Mouse (Mus musculus) heart, embryonic 12.5 days (tissue): ENCODE results near the gene Optn. TPM values are rescaled to one million over a fixed set of nuclear protein-coding genes. Genes with fewer than 3 reads are reported as not detected.
"Not testable (repeated sequence)": the region's sequence is repeated elsewhere in the genome, so short reads cannot be mapped to it uniquely, and the experiment has no call there.

Experiments
- ATAC-seq: fragments of 200-750 bp; cut with Nextera tagmentation; 2 replicates; pipeline ENCODE4 v1.8.0; 2017; ENCODE audit warnings: moderate TSS enrichment, moderate library complexity; ENCODE audit not compliant: insufficient number of reproducible peaks, low FRiP score
- H3K27ac ChIP-seq: fragments of 300-500 bp; sonication (generic); 2 replicates; pipeline ENCODE4 v1.5.1; 2016; ENCODE audit warnings: mild to moderate bottlenecking, moderate library complexity; ENCODE audit not compliant: poor library complexity, severe bottlenecking
- H3K27me3 ChIP-seq: fragments of 300-500 bp; sonication (generic); replicated peaks from 2 replicates; pipeline ENCODE4 v1.6.1; 2016; ENCODE audit warnings: mild to moderate bottlenecking, moderate library complexity
- H3K36me3 ChIP-seq: fragments of 300-500 bp; sonication (generic); 2 replicates; pipeline ENCODE4 v1.6.1; 2016; ENCODE audit warnings: mild to moderate bottlenecking, moderate library complexity
- H3K4me1 ChIP-seq: fragments of 300-500 bp; sonication (generic); replicated peaks from 2 replicates; pipeline ENCODE4 v1.6.1; 2016; ENCODE audit warnings: mild to moderate bottlenecking
- H3K4me2 ChIP-seq: fragments of 300-500 bp; sonication (generic); 2 replicates; pipeline ENCODE4 v1.6.1; 2016; ENCODE audit warnings: mild to moderate bottlenecking, moderate library complexity
- H3K4me3 ChIP-seq: fragments of 300-500 bp; sonication (generic); 2 replicates; pipeline ENCODE4 v1.5.1; 2016; ENCODE audit warnings: mild to moderate bottlenecking
- H3K9ac ChIP-seq: fragments of 300-500 bp; sonication (generic); 2 replicates; pipeline ENCODE4 v1.6.1; 2016; ENCODE audit warnings: mild to moderate bottlenecking, moderate library complexity
- H3K9me3 ChIP-seq: fragments of 300-500 bp; sonication (generic); replicated peaks from 2 replicates; pipeline ENCODE4 v1.6.1; 2016; ENCODE audit warnings: mild to moderate bottlenecking, moderate library complexity
- WGBS: fragments of 180-500 bp; shearing (Covaris S2); methylation state at CpG from one replicate; pipeline ENCODE4 v1.1.7; 2016; 5-methylcytosine and 5-hydroxymethylcytosine counted together
- polyA plus RNA-seq: library from polyadenylated mRNA; unstranded; fragments of >200 nt; fragmentation: Nextera tagmentation; extraction: Ambion mirVana; gene quantifications from 2 replicates; pipeline ENCODE4 v1.2.1, GENCODE M21; 2016

Gene Optn
- 17.1 and 17.5 TPM in 2 replicates for polyA plus RNA-seq

GRCm38 (mm10) chr2:5063299-5064205 lies at the start of gene Optn:
Optn (minus strand) TSS chr2:5064051.
- peak; percentile 92 for ATAC-seq
- 1% methylated on average over 59 of the region's 63 CpGs for WGBS

GRCm38 (mm10) chr2:5112785-5113291 lies 49.0 kb upstream of the Optn start:
- H3K9me3 ChIP-seq, result peaks cover 3% of the 10 kb centered on the region; the same call in 1 of the 2 replicates
- no peaks in the 10 kb centered on the region for H3K27me3 ChIP-seq
- peak overlapping the region; percentile 78 for H3K27ac ChIP-seq
- peak; percentile 68 for ATAC-seq
- 20% methylated on average over 8 of the region's 8 CpGs for WGBS
- peaks cover 16% of the 10 kb centered on the region for H3K4me1 ChIP-seq
- H3K4me2 ChIP-seq, result 0 out of 2 replicates have a peak overlapping the region, but pooled peaks have one; percentile 15
- no peak overlapping the region for H3K9ac ChIP-seq
- H3K36me3 ChIP-seq, result no peaks in the 10 kb centered on the region
- H3K4me3 ChIP-seq, result no peak overlapping the region

More at GRCm38 (mm10) chr2:5063299-5064205, at the start of gene Optn:
- Histone ChIP-seq H3K4me3 (peak within 1 kb of the TSS; percentile 72), H3K4me2 (peak within 1 kb of the TSS; percentile 81), H3K27ac (peak within 1 kb of the TSS; percentile 24; the same call in 1 of the 2 replicates), H3K27me3 (no peaks in the 10 kb centered on the region), H3K9me3 (no peaks in the 10 kb centered on the region), H3K9ac (peak within 1 kb of the TSS; percentile 73), H3K4me1 (peaks cover 9% of the 10 kb centered on the region), H3K36me3 (no peaks in the 10 kb centered on the region)

- H3K36me3 ChIP-seq, result no peaks in the 10 kb centered on the region
- H3K4me1 ChIP-seq, result peaks cover 3% of the 10 kb centered on the region; the same call in 1 of the 2 replicates
- 67% methylated on average over 1 of the region's 1 CpGs for WGBS
- peaks cover 8% of the 10 kb centered on the region; the same call in 1 of the 2 replicates for H3K9me3 ChIP-seq
- no peak for ATAC-seq
- H3K9ac ChIP-seq, result no peak overlapping the region
- no peak overlapping the region for H3K4me2 ChIP-seq
- no peak overlapping the region for H3K4me3 ChIP-seq
- H3K27me3 ChIP-seq, result no peaks in the 10 kb centered on the region
- no peak overlapping the region for H3K27ac ChIP-seq
Observed at GRCm38 (mm10) chr2:5102891-5103290, 39.0 kb upstream of the Optn start.

- ATAC-seq, result no peak
- Histone ChIP-seq H3K27ac (no peak overlapping the region), H3K4me3 (no peak overlapping the region), H3K4me2 (no peak overlapping the region), H3K36me3 (no peaks in the 10 kb centered on the region), H3K4me1 (peaks cover 11% of the 10 kb centered on the region; the same call in 1 of the 2 replicates), H3K27me3 (no peaks in the 10 kb centered on the region), H3K9ac (no peak overlapping the region), H3K9me3 (no peaks in the 10 kb centered on the region; the same call in 1 of the 2 replicates)
- WGBS, result 80% methylated on average over 10 of the region's 10 CpGs
Observed at GRCm38 (mm10) chr2:5101743-5102245, 37.9 kb upstream of the Optn start.

GRCm38 (mm10) chr2:5099176-5099575 lies 35.3 kb upstream of the Optn start:
- Histone ChIP-seq H3K9me3 (no peaks in the 10 kb centered on the region), H3K27me3 (no peaks in the 10 kb centered on the region), H3K9ac (no peak overlapping the region), H3K4me2 (no peak overlapping the region), H3K36me3 (no peaks in the 10 kb centered on the region), H3K27ac (no peak overlapping the region), H3K4me3 (no peak overlapping the region), H3K4me1 (peaks cover 11% of the 10 kb centered on the region; the same call in 1 of the 2 replicates)
- WGBS, result 78% methylated on average over 6 of the region's 6 CpGs
- no peak for ATAC-seq

- no peaks in the 10 kb centered on the region for H3K27me3 ChIP-seq
- no peak for ATAC-seq
- no peaks in the 10 kb centered on the region for H3K36me3 ChIP-seq
- 0 out of 2 replicates have a peak, but pooled peaks cover 4% of the 10 kb centered on the region for H3K9me3 ChIP-seq
- no peak overlapping the region for H3K27ac ChIP-seq
- H3K4me1 ChIP-seq, result peaks cover 11% of the 10 kb centered on the region; the same call in 1 of the 2 replicates
- H3K4me3 ChIP-seq, result peak overlapping the region; percentile 36
- 11% methylated on average over 20 of the region's 20 CpGs for WGBS
- peak overlapping the region; percentile 58 for H3K9ac ChIP-seq
- H3K4me2 ChIP-seq, result peak overlapping the region; percentile 73
Observed at GRCm38 (mm10) chr2:5097786-5098445, 34.1 kb upstream of the Optn start.

GRCm38 (mm10) chr2:5095316-5095715 lies 31.5 kb upstream of the Optn start:
- no peaks in the 10 kb centered on the region for H3K27me3 ChIP-seq
- peaks cover 11% of the 10 kb centered on the region; the same call in 1 of the 2 replicates for H3K4me1 ChIP-seq
- 51% methylated on average over 1 of the region's 1 CpGs for WGBS
- no peaks in the 10 kb centered on the region for H3K36me3 ChIP-seq
- no peak overlapping the region for H3K4me3 ChIP-seq
- 0 out of 2 replicates have a peak, but pooled peaks cover 4% of the 10 kb centered on the region for H3K9me3 ChIP-seq
- ATAC-seq, result no peak
- H3K4me2 ChIP-seq, result no peak overlapping the region
- H3K9ac ChIP-seq, result no peak overlapping the region
- no peak overlapping the region for H3K27ac ChIP-seq

- Histone ChIP-seq H3K27me3 (no peaks in the 10 kb centered on the region), H3K4me1 (peaks cover 11% of the 10 kb centered on the region; the same call in 1 of the 2 replicates), H3K27ac (no peak overlapping the region), H3K4me3 (no peak overlapping the region), H3K36me3 (no peaks in the 10 kb centered on the region), H3K9me3 (0 out of 2 replicates have a peak, but pooled peaks cover 4% of the 10 kb centered on the region), H3K4me2 (no peak overlapping the region), H3K9ac (no peak overlapping the region)
- ATAC-seq, result no peak
- 79% methylated on average over 5 of the region's 5 CpGs for WGBS
Observed at GRCm38 (mm10) chr2:5094876-5095275, 31.0 kb upstream of the Optn start.

GRCm38 (mm10) chr2:5090385-5090784 lies 26.5 kb upstream of the Optn start:
- H3K27ac ChIP-seq, ATAC-seq, H3K4me2 ChIP-seq, H3K36me3 ChIP-seq, H3K27me3 ChIP-seq, H3K9me3 ChIP-seq, H3K4me3 ChIP-seq, H3K9ac ChIP-seq, H3K4me1 ChIP-seq: not testable (repeated sequence)
- WGBS, result 86% methylated on average over 3 of the region's 4 CpGs

GRCm38 (mm10) chr2:5087667-5088066 lies 23.8 kb upstream of the Optn start:
- Histone ChIP-seq H3K27me3 (no peaks in the 10 kb centered on the region), H3K9ac (no peak overlapping the region), H3K9me3 (no peaks in the 10 kb centered on the region), H3K4me3 (no peak overlapping the region), H3K27ac (no peak overlapping the region), H3K4me1 (no peaks in the 10 kb centered on the region), H3K4me2 (no peak overlapping the region), H3K36me3 (no peaks in the 10 kb centered on the region)
- no peak for ATAC-seq
- WGBS, result 86% methylated on average over 3 of the region's 3 CpGs
